Mouse (Mus musculus): ENCODE data around the gene Prss1.
"Not testable (repeated sequence)": the region's sequence is repeated elsewhere in the genome, so short reads cannot be mapped to it uniquely, and the experiment has no call there.

The Prss1 gene

DNA sequence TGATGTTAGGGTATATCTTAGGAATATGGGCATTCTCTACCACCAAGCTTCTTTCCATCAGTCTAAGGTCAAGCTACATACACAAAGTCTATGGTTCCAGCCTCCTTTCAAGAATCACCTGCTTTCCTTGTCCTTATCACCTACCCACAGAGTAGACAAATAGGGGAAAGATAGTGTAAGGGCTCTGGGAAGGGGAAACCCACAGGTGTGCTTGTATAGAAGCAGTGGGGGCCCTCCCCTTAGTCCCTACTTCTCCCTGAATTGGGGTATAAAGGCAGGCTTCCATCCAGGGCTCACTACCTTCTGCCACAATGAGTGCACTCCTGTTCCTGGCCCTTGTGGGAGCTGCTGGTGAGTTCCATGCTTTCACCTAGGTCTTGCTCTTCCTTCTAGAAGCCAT, at the start of gene Prss1:
Gene Prss1 (plus strand): TSS at position 301 of the 400 bp plus-strand sequence.
- not testable (repeated sequence) for DNase-seq

- DNase-seq: not testable (repeated sequence)
These were observed 16.5 kb upstream of the Prss1 start for GRCm38 (mm10) chr6:41442261-41442660.

DNA sequence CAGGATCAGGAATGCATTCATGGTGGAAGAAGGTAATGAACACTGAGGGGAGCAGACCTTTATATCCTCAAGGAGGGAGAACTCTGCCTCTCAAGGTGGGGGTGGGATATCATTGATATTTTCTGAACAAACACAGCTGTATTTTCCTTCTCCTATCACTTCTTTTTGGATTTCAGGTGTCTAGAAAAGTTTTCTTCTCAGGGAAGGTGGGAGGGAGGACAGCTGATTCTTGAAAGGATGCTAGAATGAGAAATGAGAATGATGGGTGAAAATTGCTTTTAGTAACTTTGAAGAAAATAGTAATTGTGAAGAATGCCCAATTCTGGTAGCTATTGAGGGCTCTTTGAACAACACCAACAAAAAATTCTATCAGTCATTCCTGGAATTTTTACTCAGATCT, 12.7 kb upstream of the Prss1 start, which contains the start of gene Gm10334:
Gene Gm10334 (minus strand): TSS at position 101 of the 400 bp plus-strand sequence.
- not testable (repeated sequence) for DNase-seq

DNA sequence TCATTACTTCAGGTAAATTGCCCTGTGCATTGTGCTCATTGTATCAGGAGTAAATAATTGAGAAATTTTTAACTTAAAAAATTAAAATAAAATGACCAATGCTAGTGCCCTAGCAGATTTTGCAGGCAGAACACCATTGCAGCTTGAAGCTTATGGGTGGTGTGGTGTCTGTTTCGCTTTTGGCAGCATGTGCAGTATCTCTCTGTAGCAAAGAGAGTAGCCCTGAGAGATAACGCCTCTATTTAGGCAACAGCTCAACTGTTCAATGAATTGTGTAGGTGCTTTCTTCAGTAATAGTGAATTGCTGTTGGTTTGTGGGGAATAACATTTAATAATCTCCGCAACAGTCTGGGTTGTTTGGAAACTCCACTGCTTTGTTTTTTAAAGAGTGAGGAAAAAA, 40.6 kb downstream of the Prss1 start:
- no peak for DNase-seq

- no peak for DNase-seq
These were observed 46.2 kb downstream of the Prss1 start for GRCm38 (mm10) chr6:41504915-41505314.

DNA sequence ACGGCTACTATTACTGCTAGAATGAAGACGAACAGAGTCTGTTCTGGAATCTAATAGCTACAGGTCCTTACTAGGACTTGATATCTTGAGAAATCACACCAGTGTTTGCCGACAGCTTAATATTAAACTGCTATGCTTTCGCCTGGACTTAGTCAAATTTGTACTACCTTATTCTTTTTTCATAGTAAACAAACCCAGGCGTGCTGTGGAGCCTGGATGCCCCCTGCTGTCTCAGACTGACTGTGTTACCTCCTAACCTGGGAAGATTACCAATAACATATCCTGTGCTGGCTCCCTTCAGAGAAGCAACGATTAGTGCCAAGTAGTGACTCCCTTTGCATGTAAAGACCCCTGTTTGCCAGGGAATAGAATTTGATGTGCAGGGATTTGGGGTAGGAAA, 46.6 kb downstream of the Prss1 start:
- DNase-seq: no peak
